Mouse (Mus musculus) forebrain, postnatal 0 days (tissue): ENCODE data around the gene Fam71b. TPM values are rescaled to one million over a fixed set of nuclear protein-coding genes. Genes with fewer than 3 reads are reported as not detected.

Source experiments
- ATAC-seq: fragments of 200-750 bp; cut with Nextera tagmentation; 2 replicates; pipeline ENCODE4 v1.8.0; 2017; ENCODE audit warnings: mild to moderate bottlenecking, moderate library complexity
- DNase-seq: peaks from one replicate; pipeline ENCODE4 v3.0.0-alpha.2; 2015
- H3K27ac ChIP-seq: fragments of 300-500 bp; sonication (generic); 2 replicates; pipeline ENCODE4 v1.5.1; 2014; ENCODE audit warnings: low read depth, mild to moderate bottlenecking, antibody characterized with exemption, low read length, moderate library complexity, mixed read lengths
- H3K27me3 ChIP-seq: fragments of 300-500 bp; sonication (generic); 2 replicates; pipeline ENCODE4 v1.6.1; 2014; ENCODE audit warnings: mild to moderate bottlenecking, low read length, mixed read lengths; ENCODE audit not compliant: insufficient read depth
- H3K36me3 ChIP-seq: fragments of 300-500 bp; sonication (generic); 2 replicates; pipeline ENCODE4 v1.6.1; 2014; ENCODE audit warnings: mild to moderate bottlenecking, moderate library complexity; ENCODE audit not compliant: insufficient read depth
- H3K4me1 ChIP-seq: fragments of 300-500 bp; sonication (generic); 2 replicates; pipeline ENCODE4 v1.6.1; 2014; ENCODE audit warnings: antibody characterized with exemption; ENCODE audit not compliant: insufficient read depth
- H3K4me2 ChIP-seq: fragments of 300-500 bp; sonication (generic); 2 replicates; pipeline ENCODE4 v1.6.1; 2014; ENCODE audit warnings: low read depth, mild to moderate bottlenecking, moderate library complexity
- H3K4me3 ChIP-seq: fragments of 300-500 bp; sonication (generic); 2 replicates; pipeline ENCODE4 v1.5.1; 2014; ENCODE audit warnings: low read depth, low read length, mixed read lengths
- H3K9ac ChIP-seq: fragments of 300-500 bp; sonication (generic); 2 replicates; pipeline ENCODE4 v1.6.1; 2014; ENCODE audit warnings: mild to moderate bottlenecking
- H3K9me3 ChIP-seq: fragments of 300-500 bp; sonication (generic); 2 replicates; pipeline ENCODE4 v1.6.1; 2016; ENCODE audit warnings: low read length
- CTCF ChIP-seq: sonication (generic); IDR thresholded peaks from 2 replicates; pipeline ENCODE4 v1.5.1; 2016; ENCODE audit warnings: antibody characterized with exemption, control low read depth, low read depth
- WGBS: fragments of 180-500 bp; shearing (Covaris S2); extraction: QIAGEN DNeasy Blood & Tissue Kit; methylation state at CpG from one replicate; pipeline ENCODE4 v1.1.7; 2014; 5-methylcytosine and 5-hydroxymethylcytosine counted together
- polyA plus RNA-seq: library from polyadenylated mRNA; unstranded; fragments of >200 nt; fragmentation: Nextera tagmentation; extraction: Ambion mirVana; gene quantifications from 2 replicates; pipeline ENCODE4 v1.2.1, GENCODE M21; 2015
- total RNA-seq: library from RNA; depleted of rRNA; stranded (reverse); fragments of >200 nt; gene quantifications from 2 replicates; pipeline ENCODE4 v1.2.3, GENCODE M21; 2014

The Fam71b gene
- total and polyA plus RNA-seq, 2 experiments from 2014 or later, result not detected

- Histone ChIP-seq H3K36me3 (no peaks in the 10 kb centered on the region), H3K4me3 (no peak overlapping the region), H3K9me3 (no peaks in the 10 kb centered on the region), H3K4me2 (no peak overlapping the region), H3K4me1 (no peaks in the 10 kb centered on the region), H3K27me3 (no peaks in the 10 kb centered on the region), H3K27ac (no peak overlapping the region), H3K9ac (no peak overlapping the region)
- WGBS, result 83% methylated on average over 13 of the region's 13 CpGs
- DNase-seq (no peak), ATAC-seq (no peak)
- no peak for TF ChIP-seq CTCF
Observed at GRCm38 (mm10) chr11:46373071-46374030, 23.0 kb upstream of the Fam71b start.

GRCm38 (mm10) chr11:46375015-46375414, 21.3 kb upstream of the Fam71b start:
- Histone ChIP-seq H3K4me1 (no peaks in the 10 kb centered on the region), H3K4me2 (no peak overlapping the region), H3K9ac (no peak overlapping the region), H3K27ac (no peak overlapping the region), H3K4me3 (no peak overlapping the region), H3K36me3 (no peaks in the 10 kb centered on the region), H3K27me3 (no peaks in the 10 kb centered on the region), H3K9me3 (no peaks in the 10 kb centered on the region)
- ATAC-seq, result no peak
- no peak for DNase-seq
- 82% methylated on average over 8 of the region's 8 CpGs for WGBS
- TF ChIP-seq CTCF, result no peak

- no peaks in the 10 kb centered on the region for H3K36me3 ChIP-seq
- no peak overlapping the region for H3K9ac ChIP-seq
- WGBS, result 81% methylated on average over 1 of the region's 1 CpGs
- no peaks in the 10 kb centered on the region for H3K9me3 ChIP-seq
- DNase-seq, result no peak
- TF ChIP-seq CTCF, result no peak
- no peaks in the 10 kb centered on the region for H3K4me1 ChIP-seq
- H3K27me3 ChIP-seq, result no peaks in the 10 kb centered on the region
- no peak for ATAC-seq
- H3K27ac ChIP-seq, result no peak overlapping the region
- no peak overlapping the region for H3K4me2 ChIP-seq
- no peak overlapping the region for H3K4me3 ChIP-seq
Observed at GRCm38 (mm10) chr11:46377316-46377715, 19.0 kb upstream of the Fam71b start.

- no peak for TF ChIP-seq CTCF
- no peak overlapping the region for H3K27ac ChIP-seq
- DNase-seq (no peak), ATAC-seq (no peak)
- H3K9me3 ChIP-seq, result no peaks in the 10 kb centered on the region
- H3K9ac ChIP-seq, result no peak overlapping the region
- WGBS, result 85% methylated on average over 8 of the region's 8 CpGs
- H3K36me3 ChIP-seq, result no peaks in the 10 kb centered on the region
- no peaks in the 10 kb centered on the region for H3K4me1 ChIP-seq
- H3K4me3 ChIP-seq, result no peak overlapping the region
- H3K27me3 ChIP-seq, result no peaks in the 10 kb centered on the region
- H3K4me2 ChIP-seq, result no peak overlapping the region
Observed at GRCm38 (mm10) chr11:46377819-46378782, 18.3 kb upstream of the Fam71b start.

GRCm38 (mm10) chr11:46380097-46380675, 16.2 kb upstream of the Fam71b start:
- TF ChIP-seq CTCF, result no peak
- H3K4me2 ChIP-seq, result no peak overlapping the region
- no peak for DNase-seq
- no peaks in the 10 kb centered on the region for H3K4me1 ChIP-seq
- no peaks in the 10 kb centered on the region for H3K36me3 ChIP-seq
- no peak overlapping the region for H3K9ac ChIP-seq
- H3K27ac ChIP-seq, result no peak overlapping the region
- no peaks in the 10 kb centered on the region for H3K27me3 ChIP-seq
- no peak for ATAC-seq
- 86% methylated on average over 7 of the region's 7 CpGs for WGBS
- H3K9me3 ChIP-seq, result no peaks in the 10 kb centered on the region
- H3K4me3 ChIP-seq, result no peak overlapping the region

- 91% methylated on average over 4 of the region's 4 CpGs for WGBS
- Histone ChIP-seq H3K4me1 (no peaks in the 10 kb centered on the region), H3K4me2 (no peak overlapping the region), H3K4me3 (no peak overlapping the region), H3K27me3 (no peaks in the 10 kb centered on the region), H3K9me3 (no peaks in the 10 kb centered on the region), H3K9ac (no peak overlapping the region), H3K36me3 (no peaks in the 10 kb centered on the region), H3K27ac (no peak overlapping the region)
- ATAC-seq (no peak), DNase-seq (no peak)
- TF ChIP-seq CTCF, result no peak
Observed at GRCm38 (mm10) chr11:46382466-46382865, 13.9 kb upstream of the Fam71b start.
